Mouse (Mus musculus): ENCODE data around the gene Clcn3. TPM values are rescaled to one million over a fixed set of nuclear protein-coding genes. Genes with fewer than 3 reads are reported as not detected.

Gene Clcn3
- polyA plus RNA-seq, 1 experiment from 2014 or later, result 31.5 TPM

DNA sequence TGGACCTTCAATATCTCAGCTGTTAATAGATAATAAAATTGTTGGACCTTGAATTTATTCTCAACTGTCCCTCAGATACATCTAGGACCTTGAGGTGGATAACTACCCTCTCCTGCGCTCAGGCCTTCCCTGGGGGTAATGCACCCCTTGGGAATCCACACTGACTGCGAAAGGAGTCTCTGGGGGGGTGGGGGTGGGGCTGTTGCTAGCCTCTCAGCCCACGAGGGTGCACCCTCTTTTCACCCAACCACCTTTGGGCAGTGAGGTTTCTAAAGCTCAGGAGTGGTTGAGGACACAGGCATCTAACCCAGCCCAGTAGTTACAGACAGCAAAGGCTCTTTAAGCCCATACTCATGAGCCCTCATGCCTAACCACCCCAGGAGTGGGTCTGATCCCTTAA lies 122.4 kb downstream of the Clcn3 start:
- Histone ChIP-seq H3K36me3 (replicated peaks) (no peaks in the 10 kb centered on the region), H3K27me3 (ENCODE audit: poor library complexity, severe bottlenecking) (no peaks in the 10 kb centered on the region), H3K4me3 (no peak overlapping the region), H3K27ac (no peak overlapping the region), H3K9me3 (no peaks in the 10 kb centered on the region), H3K4me1 (no peaks in the 10 kb centered on the region)
- no peak for DNase-seq (ENCODE audit: extremely low spot score, low spot score)
- WGBS, result 72% methylated on average over 3 of the region's 3 CpGs

Other genes starting within 250 kb of the Clcn3 start
- 136 and 142 TPM in 2 replicates for gene Hpf1, start 92.9 kb downstream of the Clcn3 start, polyA plus RNA-seq (2016; fragmentation: Nextera tagmentation; extraction: Ambion mirVana)
- gene Nek1, start 9.9 kb upstream of the Clcn3 start, polyA plus RNA-seq (2016; fragmentation: Nextera tagmentation; extraction: Ambion mirVana), result 21.0 and 25.0 TPM in 2 replicates
- 18.1 and 18.2 TPM in 2 replicates for gene Sh3rf1, start 240.6 kb upstream of the Clcn3 start, polyA plus RNA-seq (2016; fragmentation: Nextera tagmentation; extraction: Ambion mirVana)